Mouse (Mus musculus) hindbrain, embryonic 15.5 days (tissue): ENCODE data around the gene Rhod. TPM values are rescaled to one million over a fixed set of nuclear protein-coding genes. Genes with fewer than 3 reads are reported as not detected.

Experiments
- ATAC-seq: fragments of 200-750 bp; cut with Nextera tagmentation; 2 replicates; pipeline ENCODE4 v1.8.0; 2017; ENCODE audit warnings: low read depth, moderate number of reproducible peaks, moderate TSS enrichment; ENCODE audit not compliant: low FRiP score
- H3K27ac ChIP-seq: fragments of 300-500 bp; sonication (generic); replicated peaks from 2 replicates; pipeline ENCODE4 v1.5.1; 2015; ENCODE audit warnings: mild to moderate bottlenecking, inconsistent platforms
- H3K27me3 ChIP-seq: fragments of 300-500 bp; sonication (generic); 2 replicates; pipeline ENCODE4 v1.6.1; 2015; ENCODE audit warnings: control low read depth, inconsistent platforms
- H3K36me3 ChIP-seq: fragments of 300-500 bp; sonication (generic); 2 replicates; pipeline ENCODE4 v1.6.1; 2015; ENCODE audit warnings: control low read depth, inconsistent platforms
- H3K4me1 ChIP-seq: fragments of 300-500 bp; sonication (generic); replicated peaks from 2 replicates; pipeline ENCODE4 v1.6.1; 2015; ENCODE audit warnings: control low read depth, inconsistent platforms
- H3K4me2 ChIP-seq: fragments of 300-500 bp; sonication (generic); 2 replicates; pipeline ENCODE4 v1.6.1; 2015; ENCODE audit warnings: moderate library complexity, mild to moderate bottlenecking, inconsistent platforms
- H3K4me3 ChIP-seq: fragments of 300-500 bp; sonication (generic); 2 replicates; pipeline ENCODE4 v1.5.1; 2015; ENCODE audit warnings: mild to moderate bottlenecking, inconsistent platforms
- H3K9ac ChIP-seq: fragments of 300-500 bp; sonication (generic); 2 replicates; pipeline ENCODE4 v1.6.1; 2015; ENCODE audit warnings: inconsistent platforms
- H3K9me3 ChIP-seq: fragments of 300-500 bp; sonication (generic); 2 replicates; pipeline ENCODE4 v1.6.1; 2016; ENCODE audit warnings: control low read depth, inconsistent platforms
- WGBS: fragments of 180-500 bp; shearing (Covaris S2); methylation state at CpG from one replicate; pipeline ENCODE4 v1.1.7; 2015; 5-methylcytosine and 5-hydroxymethylcytosine counted together
- polyA plus RNA-seq: library from polyadenylated mRNA; unstranded; fragments of >200 nt; fragmentation: Nextera tagmentation; extraction: Ambion mirVana; gene quantifications from 2 replicates; pipeline ENCODE4 v1.2.1, GENCODE M21; 2015

Gene Rhod
- polyA plus RNA-seq, 1 experiment from 2014 or later: 6.7 TPM

GRCm38 (mm10) chr19:4423021-4423420 is 16.2 kb downstream of the Rhod start:
- Histone ChIP-seq H3K4me2 (no peak overlapping the region), H3K27me3 (no peaks in the 10 kb centered on the region), H3K4me1 (no peaks in the 10 kb centered on the region), H3K4me3 (no peak overlapping the region), H3K9me3 (no peaks in the 10 kb centered on the region), H3K36me3 (no peaks in the 10 kb centered on the region), H3K27ac (no peak overlapping the region), H3K9ac (no peak overlapping the region)
- 69% methylated on average over 3 of the region's 3 CpGs for WGBS
- ATAC-seq: no peak

GRCm38 (mm10) chr19:4422581-4422980 is 16.7 kb downstream of the Rhod start:
- Histone ChIP-seq H3K4me3 (no peak overlapping the region), H3K9me3 (no peaks in the 10 kb centered on the region), H3K27me3 (no peaks in the 10 kb centered on the region), H3K36me3 (no peaks in the 10 kb centered on the region), H3K27ac (no peak overlapping the region), H3K9ac (no peak overlapping the region), H3K4me1 (no peaks in the 10 kb centered on the region), H3K4me2 (no peak overlapping the region)
- no peak for ATAC-seq
- WGBS: 93% methylated on average over 3 of the region's 3 CpGs

DNA sequence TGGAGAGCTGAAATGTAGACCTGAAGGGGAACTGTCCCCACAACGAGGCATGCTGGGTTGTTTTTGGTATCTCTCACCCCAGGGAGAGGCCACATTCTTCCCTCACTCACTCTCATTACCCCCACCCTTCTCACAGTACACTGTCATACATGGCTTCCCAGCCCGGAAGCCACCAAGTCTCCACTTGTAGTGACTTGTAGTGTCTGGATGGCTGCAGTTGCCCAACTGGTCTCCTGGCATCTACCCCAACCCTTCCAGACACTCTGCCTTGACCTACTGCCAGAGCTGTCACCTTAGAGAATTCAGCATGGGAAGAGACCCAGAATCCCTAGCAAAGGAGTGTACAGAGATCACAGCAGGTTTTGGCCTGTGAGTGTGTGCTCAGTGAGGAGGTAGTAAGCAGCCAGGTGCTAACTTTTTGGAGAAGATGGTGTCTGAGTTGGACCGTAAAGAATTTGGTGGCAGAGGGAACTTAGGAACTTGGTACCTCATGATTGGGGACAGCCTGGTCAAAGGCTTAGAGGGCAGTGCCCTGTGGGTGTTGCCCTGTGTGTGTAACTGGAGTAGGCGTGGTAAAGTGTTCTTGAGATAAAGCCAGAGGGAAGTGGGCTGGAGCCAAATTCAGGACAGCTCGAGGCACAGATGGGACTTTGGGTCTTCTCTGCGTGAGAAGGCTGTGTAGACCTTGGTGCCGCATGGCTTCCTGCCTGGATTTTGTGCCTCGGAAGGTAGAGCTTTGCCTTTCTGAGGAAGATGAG is 18.9 kb downstream of the Rhod start:
- H3K36me3 ChIP-seq: no peaks in the 10 kb centered on the region
- no peak overlapping the region for H3K27ac ChIP-seq
- no peaks in the 10 kb centered on the region for H3K27me3 ChIP-seq
- WGBS: 84% methylated on average over 8 of the region's 8 CpGs
- no peak for ATAC-seq
- H3K4me2 ChIP-seq: no peak overlapping the region
- H3K4me1 ChIP-seq: no peaks in the 10 kb centered on the region
- H3K9ac ChIP-seq: no peak overlapping the region
- H3K9me3 ChIP-seq: no peaks in the 10 kb centered on the region
- no peak overlapping the region for H3K4me3 ChIP-seq

GRCm38 (mm10) chr19:4419711-4420110 is 19.5 kb downstream of the Rhod start:
- WGBS: 94% methylated on average over 5 of the region's 5 CpGs
- H3K9me3 ChIP-seq: no peaks in the 10 kb centered on the region
- no peaks in the 10 kb centered on the region for H3K4me1 ChIP-seq
- no peak overlapping the region for H3K27ac ChIP-seq
- H3K4me2 ChIP-seq: no peak overlapping the region
- no peak overlapping the region for H3K4me3 ChIP-seq
- H3K36me3 ChIP-seq: no peaks in the 10 kb centered on the region
- no peak for ATAC-seq
- no peak overlapping the region for H3K9ac ChIP-seq
- no peaks in the 10 kb centered on the region for H3K27me3 ChIP-seq

GRCm38 (mm10) chr19:4417713-4418112 is 21.5 kb downstream of the Rhod start:
- Histone ChIP-seq H3K27me3 (no peaks in the 10 kb centered on the region), H3K9me3 (no peaks in the 10 kb centered on the region), H3K4me2 (no peak overlapping the region), H3K4me1 (no peaks in the 10 kb centered on the region), H3K9ac (no peak overlapping the region), H3K27ac (no peak overlapping the region), H3K4me3 (no peak overlapping the region), H3K36me3 (no peaks in the 10 kb centered on the region)
- no peak for ATAC-seq

GRCm38 (mm10) chr19:4417183-4417582 is 22.0 kb downstream of the Rhod start:
- Histone ChIP-seq H3K4me1 (no peaks in the 10 kb centered on the region), H3K9ac (no peak overlapping the region), H3K4me2 (no peak overlapping the region), H3K27ac (no peak overlapping the region), H3K36me3 (no peaks in the 10 kb centered on the region), H3K9me3 (no peaks in the 10 kb centered on the region), H3K4me3 (no peak overlapping the region), H3K27me3 (no peaks in the 10 kb centered on the region)
- 0% methylated on average over 1 of the region's 1 CpGs for WGBS
- ATAC-seq: no peak

GRCm38 (mm10) chr19:4414631-4415030 is 24.6 kb downstream of the Rhod start:
- no peak overlapping the region for H3K9ac ChIP-seq
- H3K27ac ChIP-seq: no peak overlapping the region
- WGBS: 69% methylated on average over 1 of the region's 1 CpGs
- no peaks in the 10 kb centered on the region for H3K27me3 ChIP-seq
- no peaks in the 10 kb centered on the region for H3K36me3 ChIP-seq
- H3K4me2 ChIP-seq: no peak overlapping the region
- no peaks in the 10 kb centered on the region for H3K9me3 ChIP-seq
- no peak for ATAC-seq
- no peaks in the 10 kb centered on the region for H3K4me1 ChIP-seq
- H3K4me3 ChIP-seq: no peak overlapping the region

GRCm38 (mm10) chr19:4409062-4409461 is 30.2 kb downstream of the Rhod start:
- 72% methylated on average over 2 of the region's 2 CpGs for WGBS
- Histone ChIP-seq H3K4me3 (no peak overlapping the region), H3K9me3 (no peaks in the 10 kb centered on the region), H3K4me2 (no peak overlapping the region), H3K36me3 (no peaks in the 10 kb centered on the region), H3K9ac (no peak overlapping the region), H3K4me1 (no peaks in the 10 kb centered on the region), H3K27me3 (no peaks in the 10 kb centered on the region), H3K27ac (no peak overlapping the region)
- ATAC-seq: no peak

GRCm38 (mm10) chr19:4404840-4405239 is 34.4 kb downstream of the Rhod start:
- 99% methylated on average over 2 of the region's 2 CpGs for WGBS
- no peak for ATAC-seq

DNA sequence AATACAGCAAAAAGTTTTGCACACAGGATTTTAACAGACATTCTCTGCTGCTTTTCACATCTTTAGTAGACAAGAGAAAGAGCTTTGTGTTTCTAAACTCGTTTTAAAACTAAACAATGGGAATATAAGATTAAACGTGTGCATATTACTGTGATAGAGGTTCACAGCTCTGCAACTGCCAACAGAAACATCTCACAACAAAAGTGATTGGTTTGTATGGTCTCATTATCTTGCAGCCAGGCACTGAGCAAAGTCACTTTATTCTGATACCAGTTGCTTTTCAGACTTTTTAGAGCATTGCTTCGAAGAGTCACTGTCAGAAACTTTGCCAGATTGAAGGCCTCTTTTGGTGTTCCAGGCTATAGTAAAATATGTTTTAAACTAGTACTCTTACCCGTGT is 40.3 kb downstream of the Rhod start:
- Histone ChIP-seq H3K4me3 (peak overlapping the region; percentile 96; the same call in 1 of the 2 replicates), H3K27ac (no peak overlapping the region), H3K27me3 (no peaks in the 10 kb centered on the region), H3K9me3 (no peaks in the 10 kb centered on the region), H3K36me3 (no peaks in the 10 kb centered on the region), H3K4me2 (peak overlapping the region; percentile 91; the same call in 1 of the 2 replicates), H3K9ac (no peak overlapping the region), H3K4me1 (peaks cover 22% of the 10 kb centered on the region)
- ATAC-seq: no peak
- WGBS: 73% methylated on average over 4 of the region's 4 CpGs

More at GRCm38 (mm10) chr19:4404840-4405239, 34.4 kb downstream of the Rhod start:
- H3K4me1 ChIP-seq: no peaks in the 10 kb centered on the region
- no peak overlapping the region for H3K9ac ChIP-seq
- H3K9me3 ChIP-seq: no peaks in the 10 kb centered on the region
- no peaks in the 10 kb centered on the region for H3K27me3 ChIP-seq
- no peak overlapping the region for H3K4me3 ChIP-seq
- H3K4me2 ChIP-seq: no peak overlapping the region
- no peaks in the 10 kb centered on the region for H3K36me3 ChIP-seq
- no peak overlapping the region for H3K27ac ChIP-seq

DNA sequence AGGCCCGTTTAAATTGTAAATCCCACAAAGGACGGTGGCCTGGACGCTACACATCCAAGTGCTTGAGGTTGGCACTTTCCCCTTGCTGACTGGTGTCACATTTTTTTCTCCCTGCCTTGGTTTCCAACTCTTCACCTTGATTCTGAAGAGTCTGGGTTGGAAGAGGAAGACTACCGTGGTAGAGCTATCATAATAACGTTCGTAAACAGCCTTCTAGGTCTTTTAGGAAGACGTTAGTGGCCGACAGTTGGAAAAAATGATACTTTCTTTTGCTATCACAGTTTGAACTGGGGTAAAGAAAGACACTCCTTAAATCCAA is 40.6 kb downstream of the Rhod start:
- Histone ChIP-seq H3K36me3 (no peaks in the 10 kb centered on the region), H3K27me3 (no peaks in the 10 kb centered on the region), H3K9me3 (no peaks in the 10 kb centered on the region), H3K9ac (peak overlapping the region; percentile 67), H3K27ac (peak overlapping the region; percentile 89), H3K4me3 (peak overlapping the region; percentile 96), H3K4me2 (peak overlapping the region; percentile 91), H3K4me1 (peaks cover 25% of the 10 kb centered on the region)
- WGBS: 33% methylated on average over 8 of the region's 8 CpGs
- no peak for ATAC-seq

GRCm38 (mm10) chr19:4397798-4398629 is 41.2 kb downstream of the Rhod start, which contains the start of gene Kdm2a:
Gene Kdm2a (minus strand): TSS chr19:4398285.
- peak within 1 kb of the TSS; percentile 67 for H3K9ac ChIP-seq
- peak within 1 kb of the TSS; percentile 96 for H3K4me3 ChIP-seq
- peak; percentile 59 for ATAC-seq
- H3K36me3 ChIP-seq: no peaks in the 10 kb centered on the region
- no peaks in the 10 kb centered on the region for H3K27me3 ChIP-seq
- peak within 1 kb of the TSS; percentile 89 for H3K27ac ChIP-seq
- under 1% methylated on average over 71 of the region's 82 CpGs for WGBS
- no peaks in the 10 kb centered on the region for H3K9me3 ChIP-seq
- peaks cover 30% of the 10 kb centered on the region for H3K4me1 ChIP-seq
- peak within 1 kb of the TSS; percentile 91 for H3K4me2 ChIP-seq
